Mouse (Mus musculus): ENCODE measurements around the gene Lsm14b. TPM values are rescaled to one million over a fixed set of nuclear protein-coding genes. Genes with fewer than 3 reads are reported as not detected.

The Lsm14b gene
- polyA plus RNA-seq, 1 experiment from 2014 or later, result 20.5 TPM

- peak within 1 kb of the TSS; percentile 71 for H3K4me2 ChIP-seq
- H3K9ac ChIP-seq, result peak within 1 kb of the TSS; percentile 98
- ATAC-seq (ENCODE audit: low FRiP score, low read depth), result peak; percentile 95
- peaks cover 42% of the 10 kb centered on the region for H3K4me1 ChIP-seq (replicated peaks)
- H3K27ac ChIP-seq (replicated peaks), result peak within 1 kb of the TSS; percentile 99
- H3K27me3 ChIP-seq, result no peaks in the 10 kb centered on the region
- no peaks in the 10 kb centered on the region for H3K9me3 ChIP-seq
- WGBS, result under 1% methylated on average over 77 of the region's 78 CpGs
- H3K36me3 ChIP-seq, result peaks cover 20% of the 10 kb centered on the region
- H3K4me3 ChIP-seq, result peak within 1 kb of the TSS; percentile 96
Observed at GRCm38 (mm10) chr2:180042256-180042857, 17.6 kb downstream of the Lsm14b start, which contains the start of the genes Psma7 and Ss18l1. Psma7 (minus strand) TSS chr2:180042433. Ss18l1 (plus strand) TSS chr2:180042509.

- Histone ChIP-seq H3K9ac (peak overlapping the region; percentile 98), H3K4me2 (peak overlapping the region; percentile 71), H3K27me3 (no peaks in the 10 kb centered on the region), H3K27ac (replicated peaks) (peak overlapping the region; percentile 99), H3K4me3 (peak overlapping the region; percentile 96), H3K9me3 (no peaks in the 10 kb centered on the region), H3K36me3 (peaks cover 17% of the 10 kb centered on the region), H3K4me1 (replicated peaks) (peaks cover 42% of the 10 kb centered on the region)
- ATAC-seq (ENCODE audit: low FRiP score, low read depth), result peak; percentile 60
- under 1% methylated on average over 63 of the region's 66 CpGs for WGBS
Observed at GRCm38 (mm10) chr2:180042858-180043515, 18.2 kb downstream of the Lsm14b start.

- Histone ChIP-seq H3K27me3 (no peaks in the 10 kb centered on the region), H3K4me2 (no peak overlapping the region), H3K9me3 (no peaks in the 10 kb centered on the region), H3K27ac (replicated peaks) (no peak overlapping the region), H3K36me3 (peaks cover 3% of the 10 kb centered on the region; the same call in 1 of the 2 replicates), H3K9ac (no peak overlapping the region), H3K4me1 (replicated peaks) (peaks cover 33% of the 10 kb centered on the region), H3K4me3 (no peak overlapping the region)
- no peak for ATAC-seq (ENCODE audit: low FRiP score, low read depth)
- WGBS, result 61% methylated on average over 4 of the region's 4 CpGs
Observed at GRCm38 (mm10) chr2:180045283-180045682, 20.5 kb downstream of the Lsm14b start.

GRCm38 (mm10) chr2:180047580-180047979 is 22.8 kb downstream of the Lsm14b start:
- ATAC-seq (ENCODE audit: low FRiP score, low read depth), result no peak
- H3K9ac ChIP-seq, result no peak overlapping the region
- no peak overlapping the region for H3K27ac ChIP-seq (replicated peaks)
- WGBS, result 92% methylated on average over 3 of the region's 3 CpGs
- no peak overlapping the region for H3K4me3 ChIP-seq
- H3K4me2 ChIP-seq, result no peak overlapping the region
- H3K36me3 ChIP-seq, result peaks cover 3% of the 10 kb centered on the region; the same call in 1 of the 2 replicates
- peaks cover 28% of the 10 kb centered on the region for H3K4me1 ChIP-seq (replicated peaks)
- no peaks in the 10 kb centered on the region for H3K27me3 ChIP-seq
- no peaks in the 10 kb centered on the region for H3K9me3 ChIP-seq

DNA sequence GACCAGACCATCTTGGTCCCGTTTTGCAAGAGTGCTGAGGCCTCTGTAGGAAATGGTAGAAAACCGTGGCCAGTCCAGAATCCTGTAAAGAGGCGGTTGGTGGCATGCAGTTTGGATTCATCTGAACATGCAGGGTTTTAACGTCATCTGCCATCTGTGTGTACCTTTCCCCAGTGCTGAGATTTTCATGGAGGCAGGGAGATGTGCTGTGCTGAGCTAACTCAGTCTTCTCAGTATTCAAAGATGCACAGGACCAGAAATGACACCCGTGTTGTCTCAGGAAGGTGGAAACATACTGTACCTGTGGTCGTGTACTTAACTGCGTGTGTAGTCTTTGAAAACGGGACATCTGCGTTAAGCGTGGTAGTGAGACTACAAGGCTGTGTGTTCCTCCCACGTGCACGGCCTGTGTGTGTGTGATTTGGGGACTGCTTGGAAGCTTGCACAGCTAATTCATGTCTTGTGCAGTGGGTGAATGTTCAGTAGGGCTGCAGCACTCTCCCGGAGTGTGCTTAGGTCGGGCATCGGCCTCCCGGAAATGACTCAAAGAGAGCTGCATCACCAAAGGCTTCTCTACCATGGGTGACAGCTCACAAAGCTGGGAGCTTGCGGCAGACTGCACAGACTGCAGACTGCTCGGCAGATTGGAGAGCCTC is 23.3 kb downstream of the Lsm14b start:
- Histone ChIP-seq H3K27ac (replicated peaks) (no peak overlapping the region), H3K4me3 (no peak overlapping the region), H3K4me1 (replicated peaks) (peaks cover 28% of the 10 kb centered on the region), H3K36me3 (peaks cover 5% of the 10 kb centered on the region), H3K27me3 (no peaks in the 10 kb centered on the region), H3K9ac (no peak overlapping the region), H3K4me2 (no peak overlapping the region), H3K9me3 (no peaks in the 10 kb centered on the region)
- no peak for ATAC-seq (ENCODE audit: low FRiP score, low read depth)
- 93% methylated on average over 18 of the region's 18 CpGs for WGBS

- Histone ChIP-seq H3K27ac (replicated peaks) (no peak overlapping the region), H3K9me3 (no peaks in the 10 kb centered on the region), H3K4me3 (no peak overlapping the region), H3K4me1 (replicated peaks) (peaks cover 4% of the 10 kb centered on the region; the same call in 1 of the 2 replicates), H3K9ac (no peak overlapping the region), H3K36me3 (peaks cover 34% of the 10 kb centered on the region), H3K4me2 (no peak overlapping the region), H3K27me3 (no peaks in the 10 kb centered on the region)
- WGBS, result 23% methylated on average over 5 of the region's 5 CpGs
- ATAC-seq (ENCODE audit: low FRiP score, low read depth), result peak; percentile 37
Observed at GRCm38 (mm10) chr2:180050986-180051385, 26.2 kb downstream of the Lsm14b start.

GRCm38 (mm10) chr2:180051986-180052733 is 27.4 kb downstream of the Lsm14b start:
- Histone ChIP-seq H3K9ac (no peak overlapping the region), H3K27ac (replicated peaks) (no peak overlapping the region), H3K4me1 (replicated peaks) (peaks cover 4% of the 10 kb centered on the region; the same call in 1 of the 2 replicates), H3K9me3 (no peaks in the 10 kb centered on the region), H3K4me2 (no peak overlapping the region), H3K27me3 (no peaks in the 10 kb centered on the region), H3K4me3 (no peak overlapping the region), H3K36me3 (peaks cover 45% of the 10 kb centered on the region)
- 91% methylated on average over 14 of the region's 14 CpGs for WGBS
- ATAC-seq (ENCODE audit: low FRiP score, low read depth), result no peak

GRCm38 (mm10) chr2:180053001-180053400 is 28.2 kb downstream of the Lsm14b start:
- Histone ChIP-seq H3K9ac (no peak overlapping the region), H3K27ac (replicated peaks) (no peak overlapping the region), H3K27me3 (no peaks in the 10 kb centered on the region), H3K4me3 (no peak overlapping the region), H3K4me1 (replicated peaks) (peaks cover 4% of the 10 kb centered on the region; the same call in 1 of the 2 replicates), H3K36me3 (peaks cover 50% of the 10 kb centered on the region), H3K9me3 (no peaks in the 10 kb centered on the region), H3K4me2 (no peak overlapping the region)
- WGBS, result 98% methylated on average over 9 of the region's 9 CpGs
- no peak for ATAC-seq (ENCODE audit: low FRiP score, low read depth)

- peaks cover 66% of the 10 kb centered on the region for H3K36me3 ChIP-seq
- H3K4me1 ChIP-seq (replicated peaks), result no peaks in the 10 kb centered on the region
- H3K27me3 ChIP-seq, result no peaks in the 10 kb centered on the region
- no peak for ATAC-seq (ENCODE audit: low FRiP score, low read depth)
- no peak overlapping the region for H3K4me3 ChIP-seq
- WGBS, result 96% methylated on average over 11 of the region's 11 CpGs
- no peak overlapping the region for H3K9ac ChIP-seq
- H3K4me2 ChIP-seq, result no peak overlapping the region
- no peaks in the 10 kb centered on the region for H3K9me3 ChIP-seq
- H3K27ac ChIP-seq (replicated peaks), result no peak overlapping the region
Observed at GRCm38 (mm10) chr2:180063338-180064131, 38.7 kb downstream of the Lsm14b start.

GRCm38 (mm10) chr2:180069770-180070480 is 45.1 kb downstream of the Lsm14b start:
- WGBS, result 34% methylated on average over 20 of the region's 20 CpGs

More at GRCm38 (mm10) chr2:180069770-180070480, 45.1 kb downstream of the Lsm14b start:
- Histone ChIP-seq H3K9me3 (no peaks in the 10 kb centered on the region), H3K4me1 (replicated peaks) (peaks cover 15% of the 10 kb centered on the region), H3K36me3 (peaks cover 19% of the 10 kb centered on the region), H3K27me3 (no peaks in the 10 kb centered on the region), H3K27ac (replicated peaks) (peak overlapping the region; percentile 92), H3K9ac (peak overlapping the region; percentile 49), H3K4me3 (peak overlapping the region; percentile 70), H3K4me2 (peak overlapping the region; percentile 93)
- ATAC-seq (ENCODE audit: low FRiP score, low read depth), result peak; percentile 63; the same call in 1 of the 2 replicates
